Mouse (Mus musculus): ENCODE measurements at regions not wholly inside any gene's neighbourhood (a gene's known extent, or its start where the extent isn't known, plus 50 kb on each side); places are given as distances from the start of the nearest gene placed in this dataset.

DNA sequence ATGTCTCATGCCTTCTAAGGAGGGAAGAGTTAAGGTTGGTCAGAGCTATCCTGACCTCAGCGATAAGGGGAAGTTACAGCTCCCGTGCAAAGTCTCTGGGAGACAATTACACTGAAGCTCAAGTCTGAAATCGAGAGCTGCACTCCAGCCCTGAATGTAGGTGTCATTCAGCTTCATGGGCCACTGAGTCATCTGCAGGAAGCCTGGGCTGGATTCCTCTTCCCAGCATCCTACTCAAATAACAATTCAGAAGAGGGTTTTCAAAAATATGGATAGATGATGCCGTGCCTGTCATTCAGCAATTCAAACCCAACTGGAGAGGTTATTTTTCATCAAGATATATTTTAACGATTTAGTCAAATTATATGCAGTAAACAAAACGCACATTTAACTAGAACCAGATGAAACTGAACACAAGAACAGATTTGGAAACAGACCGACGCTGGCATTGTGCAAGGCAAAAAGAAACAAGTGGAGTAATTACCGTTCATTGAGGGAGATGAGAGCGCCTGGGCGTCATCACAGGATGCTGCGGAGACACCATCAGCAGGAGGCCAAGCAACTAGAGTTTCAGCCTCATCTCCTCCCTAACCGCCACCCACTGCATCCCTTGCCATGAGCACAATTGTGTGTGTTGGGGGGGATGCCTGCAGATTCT lies 57.8 kb upstream of the Cfap46 start:
- no peak for DNase-seq (ENCODE audit: low spot score)

DNA sequence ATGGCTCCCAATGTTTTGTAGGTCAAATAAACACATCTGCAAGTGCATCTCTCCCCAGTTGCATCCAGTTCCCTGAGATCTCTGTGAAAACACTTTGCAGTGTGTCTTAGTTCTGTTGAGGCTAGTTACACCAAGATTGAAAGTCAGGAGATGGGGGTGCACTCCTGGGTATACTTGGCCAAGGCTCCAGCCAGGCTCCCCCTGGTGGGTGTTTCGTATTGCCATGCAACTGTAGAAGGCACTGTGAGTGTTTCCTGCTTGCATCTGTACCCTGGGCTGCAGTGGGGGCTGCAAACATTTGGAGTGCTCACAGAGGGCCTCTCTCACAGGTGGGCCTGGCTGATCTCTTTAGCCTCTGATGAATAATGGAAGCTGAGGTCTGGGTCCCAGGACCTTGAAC lies 63.2 kb upstream of the Cfap46 start:
- peak; percentile 51 for DNase-seq (ENCODE audit: low spot score)

DNA sequence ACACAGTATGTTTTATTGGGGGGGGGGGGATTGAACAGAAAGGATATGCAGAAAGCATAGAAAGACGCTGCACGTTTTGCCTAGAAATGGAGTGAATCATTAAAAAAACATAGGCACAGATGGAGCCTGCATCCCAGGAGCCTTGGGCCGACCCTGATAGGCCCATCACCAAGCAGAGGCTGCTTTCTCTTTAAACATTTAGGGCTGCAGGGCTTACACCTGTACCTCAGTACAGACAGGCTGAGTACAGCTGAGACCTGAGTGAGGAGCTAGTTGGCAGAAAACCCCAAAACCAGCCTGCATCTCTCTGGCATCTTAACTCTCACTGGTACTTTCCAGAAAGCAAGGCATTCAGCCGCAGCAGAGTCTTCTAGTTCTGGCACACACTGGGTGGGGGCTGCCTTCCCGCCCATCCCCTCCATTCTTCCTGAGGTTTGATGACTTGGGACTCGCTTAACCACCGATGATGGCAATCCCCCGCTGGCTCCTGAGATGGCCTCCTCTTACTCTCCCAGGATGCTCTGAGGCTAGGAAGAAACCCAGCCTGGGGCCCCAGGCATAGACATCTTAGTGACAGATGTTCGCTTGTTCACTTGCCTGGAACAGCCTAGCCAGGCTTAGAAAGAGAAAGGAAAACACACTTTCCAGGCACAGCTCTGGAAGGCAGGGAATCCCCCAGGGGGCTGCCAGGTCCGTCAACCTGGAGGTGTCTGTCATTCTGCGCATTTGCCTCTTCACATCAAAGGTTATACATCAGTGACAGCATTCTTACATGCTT lies 63.9 kb upstream of the Cfap46 start:
- peak; percentile 5 for DNase-seq (ENCODE audit: low spot score)

GRCm38 (mm10) chr7:139755004-139755403 lies 71.4 kb upstream of the Cfap46 start:
- no peak for DNase-seq (ENCODE audit: low spot score)

DNA sequence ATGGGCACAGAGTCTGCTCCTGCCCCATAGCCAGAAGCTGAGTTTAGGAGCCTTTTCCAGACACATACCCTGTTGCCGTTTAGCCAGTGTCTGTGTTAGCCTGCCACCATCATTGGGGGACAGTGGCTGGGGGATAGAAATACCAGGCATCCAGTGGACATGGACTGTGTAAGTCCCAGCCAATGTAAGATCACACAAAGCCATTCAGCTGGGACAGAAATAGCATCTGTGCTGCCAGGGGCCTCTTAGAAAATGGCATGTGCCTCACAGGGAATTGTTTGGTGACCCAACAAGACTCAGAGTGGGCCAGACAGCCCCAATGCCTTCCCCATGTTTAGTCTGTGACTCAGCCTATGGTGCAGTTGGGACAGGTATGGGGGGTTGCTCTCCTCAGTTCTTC lies 71.5 kb upstream of the Adgra1 start:
- no peak for DNase-seq (ENCODE audit: low spot score)

DNA sequence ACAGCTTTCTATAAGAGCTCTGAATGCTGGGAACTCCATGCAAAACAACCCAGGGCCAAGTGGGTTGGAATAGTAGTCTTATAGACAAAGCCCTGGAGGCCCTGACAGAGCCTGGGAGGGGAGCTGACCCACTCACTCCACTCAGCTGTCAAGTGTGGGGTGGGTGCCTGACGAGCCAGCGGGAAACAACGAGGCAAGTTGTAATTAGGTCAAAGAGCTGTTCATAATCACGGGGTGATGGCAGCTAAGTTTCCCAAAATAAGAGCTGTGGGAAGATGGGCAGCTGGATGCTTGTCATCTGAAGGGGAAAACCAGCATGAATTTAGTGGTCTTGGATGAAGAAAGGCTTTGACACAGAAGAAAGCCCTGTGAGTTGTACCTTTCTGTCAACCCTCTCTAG lies 70.7 kb upstream of the Adgra1 start:
- DNase-seq (ENCODE audit: low spot score) = no peak

GRCm38 (mm10) chr7:139766296-139766695 lies 67.7 kb upstream of the Adgra1 start:
- no peak for DNase-seq (ENCODE audit: low spot score)

- no peak for DNase-seq (ENCODE audit: low spot score)
Observed at GRCm38 (mm10) chr7:139769167-139769566, 64.8 kb upstream of the Adgra1 start.

DNA sequence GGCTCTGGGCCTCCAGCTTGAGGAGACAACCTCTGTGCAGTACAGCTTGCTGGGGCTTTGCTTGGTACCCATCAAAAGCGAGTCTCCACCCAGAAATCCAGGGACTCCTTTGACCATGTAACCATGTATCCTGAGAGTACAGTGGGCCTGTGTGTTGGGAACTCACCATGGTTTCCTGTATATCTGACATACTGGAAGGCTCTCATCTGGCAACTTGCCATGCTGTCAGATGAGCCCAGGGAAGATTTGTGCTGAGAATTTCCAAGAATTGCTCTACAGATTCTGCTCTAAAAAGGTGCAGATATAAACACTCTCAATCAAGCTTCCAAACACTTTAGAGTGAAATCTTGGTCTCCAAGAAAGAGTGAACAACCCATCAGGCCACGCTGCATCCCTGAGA lies 56.7 kb upstream of the Adgra1 start:
- no peak for DNase-seq (ENCODE audit: low spot score)

DNA sequence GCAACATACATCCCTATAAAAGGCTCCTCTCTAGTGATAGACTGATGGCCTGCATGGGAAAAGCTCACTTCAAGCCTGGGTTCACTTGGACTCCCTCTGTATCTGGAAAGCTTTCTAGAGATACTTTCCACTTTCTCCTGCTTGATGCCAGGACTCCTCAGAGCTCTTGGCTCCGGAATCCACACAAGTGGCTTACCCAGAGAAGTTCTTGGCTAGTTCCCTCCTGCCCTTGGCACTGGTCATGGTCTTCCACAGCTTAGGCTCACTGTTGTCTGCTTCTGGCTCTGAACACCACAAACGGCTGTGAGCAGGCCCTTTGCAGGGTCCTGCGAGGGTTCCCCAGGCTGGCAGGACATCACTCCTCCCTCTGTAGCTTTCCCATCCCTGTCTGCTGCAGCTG lies 54.1 kb upstream of the Adgra1 start:
- DNase-seq (ENCODE audit: low spot score) = no peak

- DNase-seq (ENCODE audit: low spot score) = no peak
Observed at GRCm38 (mm10) chr7:139781513-139781912, 52.5 kb upstream of the Adgra1 start.
